Mouse (Mus musculus): Measurements from ENCODE around the gene Zc3h12a. TPM values are rescaled to one million over a fixed set of nuclear protein-coding genes. Genes with fewer than 3 reads are reported as not detected.

Zc3h12a gene
- polyA plus RNA-seq, 1 experiment from 2014 or later, result 5.7 TPM

DNA sequence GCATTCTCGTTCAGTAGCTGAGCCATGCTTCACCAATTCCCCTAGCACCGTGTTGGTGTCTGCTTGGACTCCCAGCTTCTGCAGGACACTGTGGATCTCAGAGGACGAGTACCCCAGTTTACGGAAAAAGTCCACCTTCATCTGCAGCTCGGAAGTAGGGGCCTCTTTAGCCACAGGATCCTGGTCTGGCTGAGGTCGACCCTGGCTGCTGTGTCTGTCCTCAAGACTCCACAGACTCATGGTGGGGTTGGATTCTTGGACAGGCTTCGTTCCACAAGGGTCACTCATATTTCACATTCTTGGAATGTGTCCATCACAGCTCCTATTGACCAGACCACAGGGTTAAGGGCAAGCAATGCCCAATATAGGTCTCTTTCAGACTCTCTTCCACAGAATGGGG is 879 bp downstream of the Zc3h12a start:
- ChIA-PET CTCF (interaction anchor here (1.7 kb wide), 1 partner anchor 12 kb away, joined by 6 read pairs; no protein-coding TSS in a partner anchor), POLR2A (interaction anchor here (0.6 kb wide), 1 partner anchor 10 kb away, joined by 4 read pairs; no protein-coding TSS in a partner anchor)
- H3K27me3 ChIP-seq, result no peaks in the 10 kb centered on the region
- in situ Hi-C loops (cut with MboI; ENCODE audit: low pct_unique_long_range_greater_than_20kb), result no loop called here
- no peak for TF ChIP-seq CTCF (IDR thresholded peaks at IDR 0.05)
- DNase-seq (ENCODE audit: low read depth, low spot score) (no peak), ATAC-seq (no peak)

DNA sequence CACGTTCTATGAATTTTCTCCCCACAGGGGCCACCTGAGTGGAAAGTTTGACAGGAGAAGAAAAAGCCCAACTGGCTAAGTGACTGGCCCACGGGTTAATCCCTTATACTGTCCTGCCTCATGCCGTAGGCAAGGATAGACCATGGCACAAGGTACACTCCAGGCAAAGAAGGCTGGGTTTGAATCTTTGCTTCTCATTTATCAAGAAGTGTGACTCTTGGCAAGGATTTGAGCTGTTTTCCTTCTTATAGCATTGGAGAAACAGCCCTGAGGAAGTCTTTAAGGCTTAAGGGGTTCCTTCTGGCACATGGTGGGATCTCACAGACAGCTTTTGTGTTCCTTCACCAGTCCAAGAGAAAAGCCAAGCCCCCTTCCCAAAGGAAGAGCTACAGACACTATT is 1.5 kb downstream of the Zc3h12a start:
- CTCF ChIA-PET, result interaction anchor here (1.7 kb wide), 1 partner anchor 12 kb away, joined by 6 read pairs; no protein-coding TSS in a partner anchor
- TF ChIP-seq CTCF (IDR thresholded peaks at IDR 0.05), result no peak
- ATAC-seq (no peak), DNase-seq (ENCODE audit: low read depth, low spot score) (no peak)
- POLR2A ChIA-PET, result no interaction called here
- in situ Hi-C loops (cut with MboI; ENCODE audit: low pct_unique_long_range_greater_than_20kb), result no loop called here
- H3K27me3 ChIP-seq, result no peaks in the 10 kb centered on the region

DNA sequence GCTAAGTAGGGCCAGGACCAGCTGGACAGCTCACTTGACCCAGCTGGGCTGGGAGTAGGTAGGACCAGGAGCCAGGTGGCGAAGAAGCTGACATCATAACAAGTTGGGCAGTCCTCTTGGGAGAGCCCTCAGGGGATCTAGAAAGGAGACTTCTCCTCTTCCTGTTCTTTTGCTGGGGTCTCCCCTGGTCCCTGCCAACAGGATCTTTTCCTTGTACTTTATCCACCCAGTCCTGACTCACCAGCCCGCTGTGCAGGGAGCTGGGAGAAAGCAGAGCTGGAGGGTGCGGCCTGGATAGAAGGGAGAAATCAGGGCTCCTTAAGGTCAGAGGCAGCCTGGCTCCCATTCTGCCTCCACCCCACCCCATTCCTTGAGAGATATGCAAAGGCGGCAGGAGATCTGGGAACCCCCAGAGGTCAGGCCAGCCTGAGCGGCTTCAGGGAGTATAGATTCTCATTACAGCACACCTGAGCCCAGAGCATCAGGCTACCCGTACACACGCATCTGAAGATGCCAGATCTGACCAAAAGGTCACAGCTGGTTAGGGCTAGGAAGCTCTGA is 2.2 kb downstream of the Zc3h12a start:
- TF ChIP-seq CTCF (IDR thresholded peaks at IDR 0.05), result no peak
- in situ Hi-C loops (cut with MboI; ENCODE audit: low pct_unique_long_range_greater_than_20kb), result no loop called here
- no peak for DNase-seq (ENCODE audit: low read depth, low spot score)
- CTCF ChIA-PET, result interaction anchor here (1.1 to 1.7 kb wide), 2 partner anchors 11 kb away, joined by 6 read pairs; no protein-coding TSS in a partner anchor
- no peaks in the 10 kb centered on the region for H3K27me3 ChIP-seq
- no peak for ATAC-seq
- POLR2A ChIA-PET, result no interaction called here

GRCm38 (mm10) chr4:125124424-125125209 is 3.0 kb downstream of the Zc3h12a start:
- no peak for DNase-seq (ENCODE audit: low read depth, low spot score)
- CTCF ChIA-PET, result interaction anchor here (1.1 kb wide), 1 partner anchor 10 kb away, joined by 6 read pairs; no protein-coding TSS in a partner anchor
- in situ Hi-C loops (cut with MboI; ENCODE audit: low pct_unique_long_range_greater_than_20kb), result no loop called here

GRCm38 (mm10) chr4:125123279-125123671 is 4.4 kb downstream of the Zc3h12a start:
- ChIA-PET CTCF (interaction anchor here (1.3 kb wide), 1 partner anchor 9 kb away, joined by 4 read pairs; no protein-coding TSS in a partner anchor), POLR2A (interaction anchor here (0.6 kb wide), 1 partner anchor 1191 kb away, joined by 3 read pairs; no protein-coding TSS in a partner anchor)
- no peak for ATAC-seq
- TF ChIP-seq CTCF (IDR thresholded peaks at IDR 0.05), result no peak
- H3K27me3 ChIP-seq, result no peaks in the 10 kb centered on the region
- in situ Hi-C loops (cut with MboI; ENCODE audit: low pct_unique_long_range_greater_than_20kb), result no loop called here
- no peak for DNase-seq (ENCODE audit: low read depth, low spot score)

More at GRCm38 (mm10) chr4:125124424-125125209, 3.0 kb downstream of the Zc3h12a start:
- H3K27me3 ChIP-seq, result no peaks in the 10 kb centered on the region
- POLR2A ChIA-PET, result no interaction called here
- no peak for ATAC-seq
- TF ChIP-seq CTCF (IDR thresholded peaks at IDR 0.05), result no peak

GRCm38 (mm10) chr4:125122431-125123278 is 5.0 kb downstream of the Zc3h12a start:
- DNase-seq (ENCODE audit: low read depth, low spot score) (no peak), ATAC-seq (peak; percentile 61)
- no peaks in the 10 kb centered on the region for H3K27me3 ChIP-seq
- TF ChIP-seq CTCF (IDR thresholded peaks at IDR 0.05), result no peak
- ChIA-PET POLR2A (interaction anchor here (0.6 kb wide), 1 partner anchor 1191 kb away, joined by 3 read pairs; no protein-coding TSS in a partner anchor), CTCF (interaction anchor here (1.3 kb wide), 1 partner anchor 8 kb away, joined by 4 read pairs; no protein-coding TSS in a partner anchor)
- in situ Hi-C loops (cut with MboI; ENCODE audit: low pct_unique_long_range_greater_than_20kb), result no loop called here

GRCm38 (mm10) chr4:125119721-125120120 is 7.9 kb downstream of the Zc3h12a start:
- no peaks in the 10 kb centered on the region for H3K27me3 ChIP-seq
- in situ Hi-C loops (cut with MboI; ENCODE audit: low pct_unique_long_range_greater_than_20kb), result no loop called here
- ChIA-PET CTCF (interaction anchor here (0.8 kb wide), 1 partner anchor 35 kb away, joined by 3 read pairs; the partner anchor contains the start of gene Meaf6), POLR2A (no interaction called here)
- no peak for DNase-seq (ENCODE audit: low read depth, low spot score)
- no peak for ATAC-seq
- TF ChIP-seq CTCF (IDR thresholded peaks at IDR 0.05), result no peak

- H3K27me3 ChIP-seq, result no peaks in the 10 kb centered on the region
- no peak for TF ChIP-seq CTCF (IDR thresholded peaks at IDR 0.05)
- CTCF ChIA-PET, result no interaction called here
- in situ Hi-C loops (cut with MboI; ENCODE audit: low pct_unique_long_range_greater_than_20kb), result no loop called here
- POLR2A ChIA-PET, result no interaction called here
- no peak for ATAC-seq
- DNase-seq (ENCODE audit: low read depth, low spot score), result no peak
These were observed 8.6 kb downstream of the Zc3h12a start for GRCm38 (mm10) chr4:125119070-125119469.

DNA sequence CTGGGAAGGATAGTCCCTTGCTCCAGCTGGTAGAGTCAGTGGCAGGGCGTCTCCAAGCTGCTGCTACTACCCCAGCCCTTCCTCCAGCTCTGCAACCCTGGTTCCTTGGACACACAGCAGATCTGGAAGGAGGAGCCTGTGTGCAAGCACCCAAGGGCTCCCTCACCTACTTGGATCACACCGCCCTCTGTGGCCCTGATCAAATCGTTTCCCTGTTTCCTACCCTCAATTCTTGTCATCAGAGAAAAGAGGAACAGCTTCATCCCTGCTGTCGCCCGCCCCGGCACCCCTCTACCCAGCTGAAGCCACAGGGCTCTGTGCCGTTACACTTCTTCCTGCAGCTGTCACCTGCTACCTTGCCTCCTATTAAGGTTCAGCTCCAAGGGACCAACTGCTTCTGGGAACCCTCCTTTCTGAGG is 9.7 kb downstream of the Zc3h12a start:
- ATAC-seq (no peak), DNase-seq (ENCODE audit: low read depth, low spot score) (no peak)
- no peak for TF ChIP-seq CTCF (IDR thresholded peaks at IDR 0.05)
- CTCF ChIA-PET, result no interaction called here
- H3K27me3 ChIP-seq, result no peaks in the 10 kb centered on the region
- POLR2A ChIA-PET, result no interaction called here
- in situ Hi-C loops (cut with MboI; ENCODE audit: low pct_unique_long_range_greater_than_20kb), result no loop called here

DNA sequence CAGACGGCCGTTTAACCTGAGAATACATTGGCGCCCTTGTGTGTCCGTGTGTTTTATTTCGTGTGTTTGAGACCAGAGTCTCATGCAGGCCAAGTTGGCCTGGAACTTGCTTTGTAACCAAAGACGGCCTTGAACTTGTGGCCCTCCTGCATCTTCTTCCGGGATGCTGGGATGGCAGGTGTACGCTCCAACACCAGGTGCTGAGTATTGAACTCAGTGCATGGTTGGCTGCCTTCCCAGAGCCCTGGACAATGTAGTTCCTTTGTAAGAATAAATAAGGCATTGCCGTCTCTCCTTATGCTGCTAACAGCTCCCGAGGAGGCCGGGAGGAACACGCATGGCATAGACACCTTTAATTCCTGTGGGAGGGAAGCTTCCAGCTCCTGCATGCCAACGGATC is 10.7 kb downstream of the Zc3h12a start:
- in situ Hi-C loops (cut with MboI; ENCODE audit: low pct_unique_long_range_greater_than_20kb), result no loop called here
- no peak for ATAC-seq
- H3K27me3 ChIP-seq, result no peaks in the 10 kb centered on the region
- DNase-seq (ENCODE audit: low read depth, low spot score), result no peak
- ChIA-PET POLR2A (interaction anchor here (0.7 kb wide), 1 partner anchor 10 kb away, joined by 4 read pairs; no protein-coding TSS in a partner anchor), CTCF (no interaction called here)
- no peak for TF ChIP-seq CTCF (IDR thresholded peaks at IDR 0.05)
